Mouse (Mus musculus): ENCODE measurements around the gene Syngr4.

Syngr4 gene

DNA sequence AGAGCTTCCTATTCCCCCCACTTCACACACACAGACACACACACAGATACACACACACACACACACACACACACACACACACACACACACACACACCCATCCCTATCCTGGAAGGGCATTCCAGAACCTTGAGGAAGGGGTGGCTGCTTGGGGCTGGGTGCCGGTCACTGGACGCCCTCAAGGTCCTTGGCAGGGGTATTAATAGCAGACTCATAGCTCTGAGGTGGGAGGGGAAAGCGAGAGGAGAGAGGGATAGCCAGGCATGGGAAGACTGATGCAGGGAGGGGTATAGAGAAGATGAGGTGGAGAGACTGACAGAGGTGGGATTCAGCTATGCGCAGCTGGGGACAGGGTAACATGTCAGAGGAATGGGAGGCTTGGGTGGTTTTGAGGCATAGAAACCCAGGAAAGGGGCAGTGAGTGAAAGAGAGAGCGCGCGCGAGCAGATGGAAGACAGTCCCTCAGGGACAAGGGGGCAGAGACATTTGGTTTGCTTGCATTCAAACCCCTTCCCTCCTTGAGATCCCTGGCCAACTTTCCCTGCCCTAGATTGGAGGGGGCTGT, 27.3 kb downstream of the Syngr4 start:
- in situ Hi-C loops (cut with MseI, MboI) = no loop called here

DNA sequence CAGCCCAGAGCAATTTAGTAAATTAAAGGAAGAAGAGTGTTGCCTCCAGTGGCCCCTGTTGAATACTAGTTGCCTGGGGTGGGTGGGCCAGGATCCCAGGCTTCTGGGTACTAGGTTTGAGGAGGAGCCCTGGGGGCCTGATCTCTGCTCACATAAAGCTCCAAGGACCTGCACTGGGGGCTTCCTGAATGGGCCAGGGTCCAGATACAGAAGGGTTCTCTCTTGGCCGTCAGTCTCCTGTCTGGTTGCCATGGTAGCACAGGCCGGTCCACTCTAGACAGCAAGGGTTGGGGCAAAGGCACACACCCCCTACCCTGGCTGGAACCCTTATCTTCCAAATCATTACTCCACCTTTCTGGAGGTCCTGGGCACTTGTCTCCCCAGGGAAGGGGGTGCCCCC, 28.6 kb downstream of the Syngr4 start:
- in situ Hi-C loops (cut with MseI, MboI) = no loop called here

DNA sequence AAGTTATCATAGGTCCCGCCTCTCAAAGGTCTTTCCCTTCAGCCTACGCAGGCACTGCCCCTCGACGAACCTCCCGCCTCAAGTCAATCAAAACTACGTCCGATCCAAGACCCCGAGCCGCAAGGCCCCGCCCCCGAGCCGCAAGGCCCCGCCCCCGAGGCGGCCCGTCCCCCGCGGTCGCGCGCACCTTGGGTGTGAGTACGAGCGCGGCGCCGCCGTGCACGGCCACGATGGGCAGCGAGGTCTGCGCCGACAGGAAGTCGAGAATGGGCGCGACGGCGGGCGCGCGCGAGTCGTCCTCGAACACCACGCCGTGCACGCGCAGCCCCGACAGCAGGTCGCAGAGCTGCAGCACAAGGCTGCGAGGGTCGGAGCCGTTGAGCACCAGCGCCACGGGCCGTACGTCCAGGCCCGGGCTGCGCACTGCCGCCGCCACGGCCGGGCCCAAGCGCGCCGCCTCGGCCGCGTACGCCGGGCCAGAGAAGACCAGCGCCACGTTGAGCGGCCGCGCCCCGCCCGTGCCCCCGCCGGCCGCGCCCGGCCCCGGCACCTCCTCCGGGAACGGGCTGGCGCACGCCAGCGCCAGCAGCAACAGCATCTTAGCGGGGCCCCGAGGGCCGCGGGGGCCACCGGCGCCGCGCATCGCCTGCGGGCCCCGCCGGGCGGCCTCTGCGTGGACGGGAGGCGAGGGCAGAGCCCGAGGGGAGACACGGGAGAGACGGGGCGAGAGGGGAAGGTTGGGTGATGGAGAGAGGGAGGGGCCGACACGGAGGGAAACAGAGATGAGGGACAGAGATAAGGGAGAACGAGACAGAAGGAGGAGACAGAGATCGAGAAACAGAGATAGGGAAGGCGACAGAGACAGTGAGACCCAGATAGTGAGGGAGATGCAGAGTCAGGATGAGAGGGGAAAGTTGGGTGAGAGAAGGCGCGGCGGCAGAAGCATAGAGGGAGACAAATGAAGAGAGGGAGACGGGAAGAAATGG, 30.3 kb downstream of the Syngr4 start:
- in situ Hi-C loops (cut with MseI, MboI) = no loop called here

DNA sequence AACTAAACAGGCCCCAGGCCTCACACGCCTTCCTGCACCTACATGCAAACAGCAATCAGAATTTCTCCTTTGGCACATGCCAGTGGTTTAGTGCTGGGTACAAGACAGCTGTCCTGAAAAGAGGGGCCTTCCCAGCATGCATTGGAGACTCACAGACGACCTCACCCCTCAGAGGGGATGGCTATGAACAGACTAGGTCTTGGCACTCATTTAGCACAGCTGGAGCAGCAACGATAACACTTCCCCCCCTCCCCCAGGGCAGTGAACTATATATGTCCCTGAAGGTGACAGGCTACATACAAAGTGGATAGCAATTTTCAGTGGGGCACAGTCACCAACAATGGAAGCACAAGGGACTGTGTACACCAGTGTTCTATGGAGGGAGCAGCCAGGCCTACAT, 32.1 kb downstream of the Syngr4 start:
- in situ Hi-C loops (cut with MseI, MboI) = no loop called here

DNA sequence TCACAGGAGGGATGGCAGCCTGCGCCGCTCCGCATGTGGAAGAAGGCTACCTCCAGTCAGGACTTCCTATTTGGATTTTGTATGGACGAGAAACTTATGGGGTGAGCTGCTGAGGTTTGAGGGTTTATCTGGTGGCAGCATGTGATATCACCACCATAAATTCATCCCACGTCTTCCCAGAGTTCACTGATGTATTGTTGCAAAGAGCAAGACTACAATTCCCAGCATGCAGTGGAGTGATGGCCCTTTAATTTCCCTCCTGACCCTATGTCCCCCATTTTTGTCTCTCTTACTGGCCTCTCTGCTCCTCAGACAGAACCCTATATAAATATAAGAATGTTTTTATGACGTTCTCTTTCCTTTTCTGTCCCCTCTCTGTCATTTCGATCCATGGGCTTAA, 33.7 kb downstream of the Syngr4 start:
- in situ Hi-C loops (cut with MseI, MboI) = no loop called here

DNA sequence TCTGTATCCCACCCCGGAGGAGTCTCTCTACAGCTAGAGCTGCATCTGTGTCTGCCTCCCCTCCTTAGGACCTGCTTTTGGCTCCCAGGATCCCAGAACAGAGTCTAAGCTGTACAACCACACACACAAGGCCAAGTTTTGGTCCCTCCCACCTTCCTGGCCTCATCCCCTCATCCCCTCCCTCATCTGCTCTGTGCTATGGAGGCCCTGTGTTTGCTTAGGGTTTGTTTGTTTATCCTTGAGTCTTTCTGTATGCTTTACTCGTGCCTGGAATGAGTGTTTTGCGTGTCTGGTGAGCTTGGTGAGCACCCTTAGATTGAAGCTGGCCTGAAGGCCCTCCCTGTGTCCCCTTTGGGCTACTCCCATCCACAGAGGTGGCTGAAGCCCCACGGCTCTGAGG, 37.5 kb downstream of the Syngr4 start:
- in situ Hi-C loops (cut with MseI, MboI) = no loop called here

DNA sequence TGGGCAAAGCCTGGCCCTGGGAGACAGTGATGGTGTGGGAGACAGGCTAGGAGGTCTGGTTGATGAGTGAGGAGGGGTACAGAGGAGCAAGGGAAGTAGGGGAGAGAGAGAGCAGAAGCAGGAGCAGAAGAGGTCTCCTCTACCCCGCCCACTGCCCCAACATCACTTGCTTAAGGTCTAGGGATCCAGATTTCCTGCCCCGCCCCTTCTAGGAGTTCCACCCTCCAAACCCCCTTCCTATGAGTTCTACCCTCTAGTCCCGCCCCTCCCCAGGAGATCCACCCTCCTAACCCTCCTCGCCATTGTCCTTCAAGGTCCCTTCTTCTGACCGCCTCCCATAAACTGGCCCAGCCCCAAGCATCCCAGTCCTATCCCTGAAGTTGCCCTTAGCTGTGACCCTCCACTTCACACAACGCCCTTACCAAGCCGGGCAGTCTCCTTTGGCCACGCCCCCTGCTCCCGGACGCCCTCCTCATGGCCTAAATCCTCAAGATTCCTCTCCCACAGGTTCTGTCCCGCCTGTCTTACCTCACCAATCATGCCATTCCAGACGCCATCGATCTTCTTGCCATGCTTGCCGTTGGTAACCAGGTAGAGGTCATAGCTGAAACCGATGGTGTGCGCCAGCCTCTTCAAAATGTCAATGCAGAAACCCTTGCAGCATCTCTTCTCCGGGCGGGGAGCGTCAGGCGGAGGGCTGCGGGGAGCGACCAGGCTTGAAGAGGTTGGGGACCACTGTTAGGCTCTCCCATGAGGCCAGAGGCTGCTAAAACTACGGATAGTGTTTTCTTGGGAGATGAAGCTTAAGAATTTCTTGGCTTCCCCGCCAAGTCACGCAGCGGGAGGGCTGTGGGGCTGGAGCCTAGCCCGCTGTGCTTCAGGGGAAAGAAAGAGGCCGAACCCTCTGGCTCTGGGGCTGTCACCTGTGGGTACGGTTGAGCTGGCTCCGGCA, 39.3 kb downstream of the Syngr4 start:
- in situ Hi-C loops (cut with MseI, MboI) = no loop called here

DNA sequence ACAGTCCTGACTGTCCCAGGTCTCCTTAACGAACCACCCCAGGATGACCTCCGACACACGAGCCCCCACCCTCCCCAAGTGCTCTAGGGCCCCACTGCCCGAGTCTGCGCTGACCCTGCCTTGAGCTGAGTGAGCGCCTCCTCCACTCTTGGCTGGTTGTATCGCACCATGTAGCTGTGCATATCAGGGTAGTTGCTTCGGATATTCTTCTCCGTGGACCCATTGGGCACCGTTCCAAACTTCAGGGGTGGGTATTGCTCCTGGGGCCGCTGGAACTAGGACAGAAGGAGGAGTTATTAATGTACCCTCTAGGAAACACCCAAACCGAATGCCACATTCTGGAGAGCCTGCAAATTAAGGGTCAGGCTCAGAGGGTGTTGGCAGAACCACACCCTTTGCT, 43.4 kb downstream of the Syngr4 start:
- in situ Hi-C loops (cut with MseI, MboI) = no loop called here

DNA sequence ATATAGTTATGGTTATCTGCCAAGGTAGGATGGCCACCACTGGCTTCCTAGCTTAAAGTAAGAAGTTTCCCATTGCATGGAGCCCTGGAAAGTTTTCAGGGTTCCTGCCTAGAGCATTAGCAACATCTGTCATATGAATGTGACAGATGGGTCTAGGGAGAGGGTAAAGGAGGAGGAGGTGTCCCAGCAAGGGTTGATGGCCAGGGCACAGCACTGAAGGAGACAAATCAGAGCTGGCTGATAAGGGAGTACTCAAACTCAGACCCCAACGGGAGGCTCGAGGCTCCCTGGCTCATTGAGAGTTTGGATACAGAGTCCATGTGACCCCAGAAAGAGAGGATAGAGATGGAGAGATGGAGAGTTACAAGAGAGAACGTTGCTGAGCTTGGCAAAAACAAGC, 45.9 kb downstream of the Syngr4 start:
- in situ Hi-C loops (cut with MseI, MboI) = no loop called here

DNA sequence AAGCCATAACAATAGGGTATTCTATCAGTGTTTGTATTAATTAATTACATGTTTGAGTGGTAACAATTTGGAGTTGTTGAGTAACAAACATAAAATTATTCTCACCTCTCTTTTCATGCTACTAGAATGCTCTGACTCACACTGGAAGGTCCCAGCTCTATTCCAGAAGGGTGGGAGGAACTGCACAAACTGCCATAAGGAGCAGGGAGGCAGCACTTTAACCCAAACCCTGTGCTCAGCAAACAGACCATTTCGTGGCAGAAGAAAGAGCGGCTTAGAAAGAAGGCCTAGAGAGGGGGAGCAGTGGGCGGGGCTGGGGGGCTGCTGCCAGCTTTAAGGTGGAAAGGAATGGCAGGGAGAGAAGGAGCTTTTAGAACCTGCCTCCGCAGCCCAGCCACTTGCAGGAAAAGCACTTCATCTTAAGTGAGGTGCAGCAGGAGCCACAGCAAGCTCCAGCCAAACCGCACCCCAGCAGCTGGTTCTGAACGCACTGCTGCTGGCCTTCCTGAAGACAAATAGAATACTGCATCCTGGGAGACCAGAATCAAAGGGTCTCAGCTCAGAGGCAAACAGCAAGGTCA, 48.0 kb downstream of the Syngr4 start:
- in situ Hi-C loops (cut with MseI, MboI) = no loop called here

DNA sequence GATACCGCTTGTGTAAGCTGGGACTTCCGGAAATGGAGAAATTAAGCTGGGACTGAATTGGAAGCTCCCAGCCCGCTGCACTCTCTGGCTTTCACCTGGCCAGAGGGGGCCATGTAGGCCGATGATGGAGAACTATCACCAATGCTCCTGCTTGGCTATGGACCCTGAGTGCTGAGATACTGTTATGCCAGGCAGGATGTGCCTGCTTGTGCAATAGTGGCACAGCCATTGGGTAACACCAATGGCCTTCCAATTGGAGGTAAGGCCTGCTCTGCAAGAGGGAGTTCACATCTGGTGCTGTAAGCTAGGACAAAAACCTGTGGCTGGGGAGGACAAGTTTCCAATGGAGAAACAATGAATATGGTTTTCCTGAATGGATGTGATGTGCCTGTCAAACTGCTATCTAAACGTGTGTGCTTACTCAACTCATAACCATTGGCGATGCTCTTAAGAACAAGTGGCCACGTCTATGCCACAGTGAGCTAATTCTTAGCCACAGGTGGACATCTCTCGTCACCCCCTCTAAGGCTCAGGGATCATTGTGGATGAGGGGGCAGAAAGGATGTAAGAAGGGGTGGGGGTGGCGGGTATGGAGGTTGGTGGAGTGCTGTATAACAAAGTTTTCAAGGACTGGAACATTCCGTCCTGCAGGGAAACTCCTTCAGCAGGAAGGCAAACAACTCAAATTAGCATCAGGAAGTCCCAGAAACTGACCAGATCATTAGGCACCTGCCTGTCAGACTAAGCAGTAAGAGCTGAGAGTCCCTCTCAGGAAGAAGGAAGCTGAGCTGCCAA, 53.4 kb downstream of the Syngr4 start:
- in situ Hi-C loops (cut with MseI, MboI) = no loop called here

Measured in mouse trophoblast stem cell (cell line).